Mouse (Mus musculus): ENCODE measurements around the gene Rhox11.
A peak's percentile ranks its signal among the peaks of the same experiment; 100 is the strongest.
"Not testable (repeated sequence)": the region's sequence is repeated elsewhere in the genome, so short reads cannot be mapped to it uniquely, and the experiment has no call there.

Gene Rhox11

DNA sequence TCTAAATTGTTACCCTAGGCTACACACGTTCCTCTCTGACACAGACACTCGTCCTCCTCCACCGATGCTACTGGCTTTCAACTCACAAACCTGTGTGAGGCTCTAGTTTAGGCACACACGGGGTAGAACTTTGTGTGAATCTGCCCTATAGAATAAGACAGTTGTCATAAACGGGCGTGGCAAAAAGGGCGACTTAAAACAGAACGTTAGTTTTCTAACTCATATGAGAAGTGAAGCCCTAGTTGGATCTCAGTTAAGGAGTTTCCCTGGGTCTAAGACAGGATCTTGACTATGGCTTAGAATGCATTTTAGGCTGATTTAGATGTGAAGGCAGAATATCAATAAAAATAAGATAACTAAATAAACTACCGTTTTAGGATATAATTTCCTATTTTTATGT lies at the start of gene Rhox11:
TSS of gene Rhox11 (minus strand) at position 101 of the 400 bp plus-strand sequence.
- no peak for DNase-seq (ENCODE audit: low spot score in 2 of 2)

DNA sequence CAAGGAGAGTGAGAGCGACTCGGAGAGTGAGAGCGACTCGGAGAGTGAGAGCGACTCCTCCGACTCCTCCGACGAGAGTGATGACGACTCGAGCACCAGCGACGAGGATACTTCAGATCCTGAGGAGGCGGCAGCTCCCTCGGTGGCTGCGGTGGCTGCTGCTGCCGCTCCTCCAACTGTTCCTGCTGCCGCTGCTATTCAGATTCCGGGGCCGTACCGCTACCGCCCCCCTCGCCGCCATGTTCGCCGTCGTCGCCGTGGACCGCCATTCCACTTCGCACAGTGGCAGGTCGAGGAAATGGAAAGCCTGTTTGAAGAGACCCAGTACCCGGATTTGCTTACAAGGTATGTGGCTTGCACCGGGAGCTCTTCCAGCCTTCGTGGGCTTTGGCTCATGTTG lies 36.5 kb upstream of the Rhox11 start:
- DNase-seq (ENCODE audit: low spot score in 2 of 2), result no peak

DNA sequence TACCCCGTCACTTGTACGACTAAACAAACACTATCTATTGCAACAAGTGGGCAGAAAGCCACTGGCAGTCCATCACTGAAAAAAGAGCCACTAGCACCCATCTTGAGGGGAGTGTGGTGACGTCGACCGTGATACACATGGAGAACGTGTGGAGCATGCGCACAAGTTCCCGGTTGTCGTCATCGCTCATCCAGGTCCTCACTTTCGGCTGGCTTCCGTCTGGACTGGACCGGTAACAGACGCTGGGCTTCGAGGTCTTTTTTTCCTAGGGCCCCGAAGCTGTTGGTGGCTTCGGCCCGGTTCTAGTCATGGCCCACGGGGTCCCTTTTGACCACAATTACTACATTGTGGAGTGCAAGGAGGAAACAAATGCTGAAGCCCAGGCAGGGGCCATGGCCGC lies 36.0 kb upstream of the Rhox11 start, which contains the start of gene Rhox13:
TSS of gene Rhox13 (plus strand) at position 238 of the 400 bp plus-strand sequence.
- no peak for DNase-seq (ENCODE audit: low spot score in 2 of 2)

DNA sequence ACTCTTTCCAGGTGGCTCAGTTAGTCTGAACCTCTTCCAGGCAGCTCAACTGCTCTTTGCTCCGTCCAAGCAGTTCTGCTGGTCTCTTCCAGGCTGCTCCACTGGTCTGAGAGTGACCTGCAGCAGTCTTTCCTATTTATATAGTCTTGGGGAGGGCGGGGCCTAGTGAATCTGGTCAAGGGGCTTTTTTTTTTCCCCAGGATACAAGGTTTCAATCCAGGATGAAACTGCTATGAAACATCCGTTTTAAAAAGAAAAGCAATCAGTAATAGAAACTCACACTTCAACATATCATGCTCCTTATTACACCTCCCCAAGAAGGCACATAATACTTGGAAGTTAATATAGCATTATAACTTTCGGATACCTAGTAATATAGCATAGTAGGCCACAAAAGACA lies 25.9 kb upstream of the Rhox11 start, which contains the start of gene Rhox12:
TSS of gene Rhox12 (minus strand) at position 101 of the 400 bp plus-strand sequence.
- no peak for DNase-seq (ENCODE audit: low spot score in 2 of 2)

DNA sequence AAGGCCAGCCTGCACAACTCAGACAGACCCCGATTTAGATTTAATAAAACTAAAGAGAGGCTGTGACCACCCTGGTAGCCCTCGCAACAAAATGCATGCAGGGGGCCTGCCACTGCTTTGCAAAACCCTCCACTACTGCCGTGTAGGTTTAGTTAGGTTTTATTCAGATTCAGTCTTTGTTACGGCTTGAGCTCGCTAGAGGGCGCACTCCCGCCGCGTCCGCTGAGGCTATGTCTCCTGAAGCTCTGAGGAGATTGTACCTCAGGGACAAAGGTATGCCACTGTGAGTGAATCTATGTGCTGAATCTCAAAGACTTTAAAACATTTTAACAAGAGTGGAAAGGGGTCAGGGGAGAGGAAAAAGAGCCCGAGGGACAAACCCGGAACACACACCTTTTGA lies 715 bp downstream of the Rhox11 start:
- DNase-seq (ENCODE audit: low spot score in 2 of 2), result peak; percentile 41 to 48

DNA sequence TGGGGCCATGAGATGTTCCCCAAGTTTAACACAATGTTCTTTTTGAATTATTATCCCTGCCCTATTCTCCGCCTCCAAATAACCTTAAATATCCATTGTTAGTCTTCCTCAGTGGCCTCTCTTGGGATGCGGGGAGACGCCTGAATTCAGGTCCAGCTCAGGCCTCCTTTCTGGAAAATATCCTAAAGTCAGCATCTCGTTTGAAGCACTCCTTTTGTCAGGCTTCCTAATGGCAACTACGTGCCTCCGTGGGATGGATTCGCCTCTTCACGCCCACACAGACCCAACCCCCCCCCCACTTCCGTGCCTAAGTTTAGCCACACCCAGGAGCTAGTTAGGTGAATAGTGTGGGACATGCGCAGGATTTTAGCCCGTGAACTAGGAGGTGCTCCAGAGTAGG lies 18.8 kb downstream of the Rhox11 start, which contains the start of gene Rhox10:
TSS of gene Rhox10 (plus strand) at position 301 of the 400 bp plus-strand sequence.
- no peak for DNase-seq (ENCODE audit: low spot score in 2 of 2)

DNA sequence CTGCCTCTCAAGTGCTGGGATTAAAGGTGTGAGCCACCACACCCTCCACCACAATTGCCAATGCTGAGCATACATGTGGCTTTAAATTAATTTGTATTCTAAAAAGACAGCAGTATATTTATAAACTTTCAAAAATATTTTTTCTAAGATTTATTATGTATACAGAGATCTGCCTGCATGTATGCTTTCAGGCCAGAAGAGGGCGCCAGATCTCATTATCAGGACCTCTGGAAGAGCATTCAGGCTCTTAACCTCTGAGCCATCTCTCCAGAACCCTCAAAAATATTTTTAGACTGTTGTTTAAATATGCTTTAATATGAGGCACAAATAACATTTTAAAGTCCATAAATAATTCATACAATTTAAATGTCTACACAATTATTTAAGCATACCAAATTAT lies 23.4 kb downstream of the Rhox11 start:
- DNase-seq (ENCODE audit: low spot score in 2 of 2), result peak in 1 of 2 experiments; percentile 14

DNA sequence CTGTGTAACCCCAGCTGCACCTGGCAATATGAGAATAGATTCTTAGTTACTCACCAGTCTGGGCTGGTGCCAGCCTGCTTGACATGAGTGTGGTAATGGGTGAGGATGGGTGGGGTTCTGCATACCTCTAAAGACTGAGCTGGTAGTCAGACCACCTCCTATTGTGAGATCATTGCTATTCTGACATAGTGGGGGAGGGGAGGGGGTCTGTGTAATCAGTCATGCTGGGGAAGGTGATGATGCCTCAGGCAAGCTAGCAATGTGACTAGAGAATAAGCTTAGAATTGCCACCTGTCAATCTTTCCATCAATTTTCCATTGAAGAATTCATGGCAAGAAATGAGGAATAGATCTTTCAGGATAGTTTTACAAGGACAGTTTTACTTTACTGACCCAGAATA lies 41.9 kb downstream of the Rhox11 start, which contains the start of gene Btg1-ps2:
TSS of gene Btg1-ps2 (minus strand) at position 101 of the 400 bp plus-strand sequence.
- DNase-seq (ENCODE audit: low spot score in 2 of 2), result not testable (repeated sequence)

DNA sequence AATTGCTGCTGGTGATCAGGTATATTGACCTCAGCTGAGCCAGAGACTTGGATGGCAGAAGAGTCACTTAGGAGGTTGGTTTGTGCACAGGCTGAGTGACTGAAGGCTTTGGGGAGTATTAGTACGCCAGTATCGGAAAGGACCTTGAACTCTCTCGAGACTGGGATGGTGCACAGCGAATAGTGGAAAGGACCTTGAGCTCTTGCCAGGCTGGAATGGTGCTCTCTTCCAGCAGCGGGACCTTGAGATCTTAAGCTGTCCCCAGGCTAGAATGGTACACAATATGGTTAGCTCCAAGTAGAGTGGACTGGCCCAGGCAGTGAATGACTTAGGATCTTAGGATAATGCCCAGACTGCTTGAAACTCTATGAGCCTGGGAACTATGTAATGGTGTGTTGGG lies 45.3 kb downstream of the Rhox11 start:
- DNase-seq (ENCODE audit: low spot score in 2 of 2), result no peak

DNA sequence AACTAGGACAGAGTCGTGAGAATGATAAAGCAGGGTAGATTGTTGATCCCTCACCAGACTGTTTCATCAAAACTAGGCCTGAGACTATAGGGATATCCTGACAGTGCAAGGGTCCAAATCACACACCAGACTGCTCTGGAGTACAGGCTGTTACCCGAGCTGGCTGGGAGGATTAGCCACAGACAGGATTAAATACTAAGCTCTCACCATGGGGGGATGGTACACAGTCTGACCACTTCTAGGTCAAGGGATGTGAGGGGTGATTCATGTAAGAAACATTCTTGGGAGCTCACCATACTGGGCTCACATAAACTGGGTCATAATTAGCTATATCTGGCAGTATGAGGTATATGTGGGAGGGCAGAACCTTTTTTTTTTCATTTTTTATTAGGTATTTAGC lies 51.1 kb downstream of the Rhox11 start:
- DNase-seq (ENCODE audit: low spot score in 2 of 2), result no peak

Measured in right cerebral cortex, adult 2 months (tissue).